ENCODE assay signal across 10 mouse cellular contexts in the genomic region with DNA sequence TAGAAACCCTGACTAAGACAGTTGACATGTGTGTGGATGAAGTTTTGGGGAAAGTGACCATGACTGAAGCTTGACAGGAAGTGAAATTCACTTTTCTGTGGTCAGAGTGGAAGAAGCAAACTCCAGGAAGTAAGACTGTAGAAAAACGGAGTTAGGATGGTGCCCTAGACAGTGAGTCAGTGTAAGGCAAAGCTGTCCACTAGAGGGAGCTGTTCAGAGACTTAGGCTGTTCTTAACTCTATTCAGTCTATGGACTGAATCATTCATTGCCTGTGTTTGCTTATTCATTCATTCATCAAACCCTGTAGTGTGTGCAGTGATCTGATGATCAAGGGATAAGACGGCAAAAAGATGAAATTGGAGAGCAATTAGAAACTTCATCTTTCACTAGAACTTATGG.
DNase-seq lines count a peak whose midpoint lies in the region; ATAC-seq lines count a peak whose summit lies in the region.
"Had no signal": no experiment of that assay in that cellular context is flagged by ENCODE, and none has a peak within 500 bp of the region (broad histone marks: within the 10 kb centered on the region; RNA-seq: fewer than 3 reads in every experiment).

No protein-coding gene starts in this region.

- no peak overlapping the region for H3K4me3 ChIP-seq in midbrain, embryonic 14.5 days (replicated peaks; ENCODE audit: low read depth, low read length)
- no peak overlapping the region for H3K4me3 ChIP-seq in midbrain, embryonic 15.5 days
- H3K4me3 ChIP-seq: liver, embryonic 15.5 days had no signal

- peak; percentile 15 for DNase-seq in cerebellum, adult 9-10 months
- no peak for DNase-seq in cerebellum, adult 11-12 months
- peak; percentile 61 for DNase-seq in midbrain, embryonic 14.5 days
- DNase-seq in kidney, postnatal 14 days = peak; percentile 30
- DNase-seq in natural killer cell, adult 2 months (ENCODE audit: low spot score in 2 of 2) = no peak

- H3K9me3 ChIP-seq in midbrain, embryonic 14.5 days (ENCODE audit: control insufficient read depth, low read length) = no peaks in the 10 kb centered on the region
- H3K9me3 ChIP-seq in midbrain, embryonic 15.5 days = no peaks in the 10 kb centered on the region
- H3K9me3 ChIP-seq: liver, embryonic 15.5 days had no signal

- H3K36me3 ChIP-seq in midbrain, embryonic 14.5 days (ENCODE audit: control insufficient read depth, insufficient read depth, low read length) = no peaks in the 10 kb centered on the region
- no peaks in the 10 kb centered on the region for H3K36me3 ChIP-seq in midbrain, embryonic 15.5 days (replicated peaks)
- H3K36me3 ChIP-seq: liver, embryonic 15.5 days had no signal

- WGBS in midbrain, embryonic 14.5 days = 58% methylated on average over 2 of the region's 2 CpGs
- WGBS in midbrain, embryonic 15.5 days = 57% methylated on average over 2 of the region's 2 CpGs

- no peak overlapping the region for H3K9ac ChIP-seq in midbrain, embryonic 14.5 days (replicated peaks; ENCODE audit: low read length)
- no peak overlapping the region for H3K9ac ChIP-seq in midbrain, embryonic 15.5 days
- H3K9ac ChIP-seq: liver, embryonic 15.5 days had no signal

- no peaks in the 10 kb centered on the region for H3K4me1 ChIP-seq in midbrain, embryonic 14.5 days (ENCODE audit: control insufficient read depth, insufficient read depth, low read length)
- H3K4me1 ChIP-seq in midbrain, embryonic 15.5 days = no peaks in the 10 kb centered on the region
- H3K4me1 ChIP-seq: liver, embryonic 15.5 days had no signal

- no peaks in the 10 kb centered on the region for H3K27me3 ChIP-seq in midbrain, embryonic 14.5 days (ENCODE audit: control insufficient read depth, insufficient read depth, low read length)
- no peaks in the 10 kb centered on the region for H3K27me3 ChIP-seq in midbrain, embryonic 15.5 days (replicated peaks)
- H3K27me3 ChIP-seq: CH12.LX; liver, embryonic 15.5 days had no signal

- H3K27ac ChIP-seq in midbrain, embryonic 14.5 days (replicated peaks; ENCODE audit: low read depth, low read length) = no peak overlapping the region
- no peak overlapping the region for H3K27ac ChIP-seq in midbrain, embryonic 15.5 days
- H3K27ac ChIP-seq: liver, embryonic 15.5 days had no signal

- ATAC-seq in midbrain, embryonic 14.5 days (ENCODE audit: low FRiP score, low TSS enrichment) = no peak
- ATAC-seq in midbrain, embryonic 15.5 days (replicated peaks) = no peak
- peak; percentile 92 for ATAC-seq in megakaryocyte progenitor cell, adult 5-6 weeks (replicated peaks; ENCODE audit: poor library complexity)
- ATAC-seq in inflammation-experienced regulatory T-cells, adult 6 months = no peak

- no peak overlapping the region for H3K4me2 ChIP-seq in midbrain, embryonic 14.5 days (ENCODE audit: low read length)
- H3K4me2 ChIP-seq in midbrain, embryonic 15.5 days = no peak overlapping the region
- H3K4me2 ChIP-seq: liver, embryonic 15.5 days had no signal

Comparison
In these comparisons a context has a peak if more than half of its experiments do, and no peak if none do; other contexts are left out.
1. DNase-seq: peak in cerebellum, adult 9-10 months (single experiment), midbrain, embryonic 14.5 days (single experiment) and kidney, postnatal 14 days (single experiment); none in cerebellum, adult 11-12 months (single experiment) and natural killer cell, adult 2 months (0 of 2).